Mouse (Mus musculus) spleen, postnatal 4 days (tissue): Measurements from ENCODE around the gene Plekha4.
A peak's percentile ranks its signal among the peaks of the same experiment; 100 is the strongest.
"Not testable (repeated sequence)": the region's sequence is repeated elsewhere in the genome, so short reads cannot be mapped to it uniquely, and the experiment has no call there.

Source experiments
- DNase-seq, 2 experiments: peaks; one replicate each; pipeline ENCODE4 v3.0.0; 2022; ENCODE audit warnings: low spot score in 2 of 2

Gene Plekha4

GRCm38 (mm10) chr7:45509181-45509882 lies 16.8 kb upstream of the Plekha4 start:
- DNase-seq, result peak in 1 of 2 experiments; percentile 45

DNA sequence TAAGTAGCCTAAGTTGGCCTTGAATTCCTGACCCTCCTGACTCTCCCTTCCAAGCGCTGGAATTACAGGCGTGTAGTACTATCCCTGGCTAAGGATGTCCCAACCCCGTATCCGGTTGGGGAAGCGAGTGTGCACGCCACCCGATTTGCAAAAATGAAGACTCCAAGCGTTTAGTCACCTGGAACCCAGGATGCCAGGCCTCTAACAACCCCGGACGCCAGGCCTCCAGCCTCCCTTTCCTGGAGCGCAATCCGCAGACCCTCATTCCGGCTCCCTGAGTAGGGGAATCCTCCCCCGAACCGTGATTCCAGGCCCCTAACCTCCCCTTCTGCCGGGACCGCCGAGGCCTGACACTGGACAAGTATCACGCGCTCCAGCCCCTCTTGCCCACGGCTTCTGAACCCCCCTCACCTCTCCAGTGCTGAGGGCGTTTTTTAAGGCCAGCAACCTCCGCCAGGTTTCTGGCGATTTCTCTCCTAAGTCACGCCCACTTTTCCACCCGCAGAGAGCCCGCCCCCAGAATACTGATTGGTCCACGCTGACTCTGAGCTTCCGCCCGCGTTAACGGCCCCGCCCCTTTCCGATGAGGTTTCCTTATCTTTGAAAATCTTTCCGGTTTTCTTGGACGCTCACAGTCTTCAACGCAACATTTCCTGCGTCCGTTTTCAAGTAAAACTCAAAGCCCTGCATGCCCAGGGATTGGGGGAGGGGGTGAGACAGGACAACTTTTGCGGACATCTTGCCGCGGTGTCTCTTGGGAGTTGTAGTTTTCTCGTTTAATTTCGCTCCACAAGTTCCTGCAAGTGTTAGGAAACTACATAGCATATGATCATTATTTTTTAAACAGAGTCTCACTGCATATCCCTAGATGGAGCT lies 16.0 kb upstream of the Plekha4 start, which contains the start of gene Nucb1:
Gene Nucb1, minus strand, starts transcription at position 495 of the 876 bp plus-strand sequence.
- peak; percentile 93 to 94 for DNase-seq

DNA sequence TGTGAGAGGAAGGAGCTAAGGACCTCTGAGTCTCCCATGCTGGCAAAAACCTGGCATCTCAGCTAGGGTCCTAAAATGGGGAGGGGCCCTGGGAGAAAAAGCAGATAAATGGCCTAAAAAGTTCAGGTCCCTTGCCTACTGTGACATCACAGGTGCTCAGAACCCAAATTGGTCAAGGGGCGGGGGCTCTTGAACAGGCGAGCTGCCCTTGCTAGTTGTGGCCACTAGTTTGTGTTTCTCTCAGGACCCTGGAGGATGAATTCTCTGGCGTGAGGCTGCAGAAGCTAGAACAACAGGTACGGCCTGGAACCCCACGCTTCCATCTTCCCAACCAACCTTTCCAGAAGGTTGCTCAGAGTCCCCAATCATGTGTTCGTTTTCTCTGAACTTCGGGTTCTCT lies 11.7 kb upstream of the Plekha4 start:
- DNase-seq, result no peak

DNA sequence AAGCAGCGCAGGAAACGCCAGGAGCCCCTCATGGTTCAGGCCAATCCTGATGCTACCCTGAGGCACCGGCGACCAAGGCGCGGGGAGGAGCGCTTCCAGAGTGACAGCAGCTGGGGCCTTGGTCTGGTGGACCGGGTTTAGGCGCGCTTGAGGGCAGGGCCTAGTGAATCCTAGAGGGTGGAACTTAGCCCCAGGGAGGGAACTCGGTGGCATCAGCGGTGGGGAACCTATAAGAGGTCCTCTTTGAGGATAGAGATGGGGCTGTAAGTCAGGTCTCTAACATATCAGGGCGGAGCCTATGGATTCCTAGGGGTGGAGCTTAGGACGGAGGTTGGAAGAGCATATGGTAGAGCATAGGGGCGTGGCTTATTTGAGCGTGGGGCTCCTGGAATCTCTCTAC lies 10.7 kb upstream of the Plekha4 start:
- DNase-seq, result peak in 1 of 2 experiments; percentile 32

- not testable (repeated sequence) for DNase-seq
Measured at GRCm38 (mm10) chr7:45516846-45517245, 9.3 kb upstream of the Plekha4 start.

DNA sequence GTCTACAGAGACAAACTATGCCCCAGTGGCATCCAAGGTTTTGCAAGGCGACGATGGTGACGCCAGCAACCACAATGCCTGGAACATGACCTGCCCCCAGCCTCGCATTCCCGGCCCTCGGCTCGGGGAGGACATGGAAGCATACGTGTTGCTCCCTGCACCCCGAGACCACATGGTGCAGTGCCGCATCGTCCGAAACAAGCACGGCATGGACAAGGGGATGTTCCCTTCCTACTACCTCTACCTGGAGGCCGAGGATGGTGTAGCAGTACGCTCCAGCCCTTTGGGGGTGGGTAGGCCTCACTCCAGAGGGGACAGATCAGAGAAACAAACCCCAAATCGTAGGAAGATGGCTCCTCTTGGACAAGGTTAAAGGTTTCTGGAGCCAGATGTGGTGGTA lies 7.5 kb upstream of the Plekha4 start:
- DNase-seq, result no peak

DNA sequence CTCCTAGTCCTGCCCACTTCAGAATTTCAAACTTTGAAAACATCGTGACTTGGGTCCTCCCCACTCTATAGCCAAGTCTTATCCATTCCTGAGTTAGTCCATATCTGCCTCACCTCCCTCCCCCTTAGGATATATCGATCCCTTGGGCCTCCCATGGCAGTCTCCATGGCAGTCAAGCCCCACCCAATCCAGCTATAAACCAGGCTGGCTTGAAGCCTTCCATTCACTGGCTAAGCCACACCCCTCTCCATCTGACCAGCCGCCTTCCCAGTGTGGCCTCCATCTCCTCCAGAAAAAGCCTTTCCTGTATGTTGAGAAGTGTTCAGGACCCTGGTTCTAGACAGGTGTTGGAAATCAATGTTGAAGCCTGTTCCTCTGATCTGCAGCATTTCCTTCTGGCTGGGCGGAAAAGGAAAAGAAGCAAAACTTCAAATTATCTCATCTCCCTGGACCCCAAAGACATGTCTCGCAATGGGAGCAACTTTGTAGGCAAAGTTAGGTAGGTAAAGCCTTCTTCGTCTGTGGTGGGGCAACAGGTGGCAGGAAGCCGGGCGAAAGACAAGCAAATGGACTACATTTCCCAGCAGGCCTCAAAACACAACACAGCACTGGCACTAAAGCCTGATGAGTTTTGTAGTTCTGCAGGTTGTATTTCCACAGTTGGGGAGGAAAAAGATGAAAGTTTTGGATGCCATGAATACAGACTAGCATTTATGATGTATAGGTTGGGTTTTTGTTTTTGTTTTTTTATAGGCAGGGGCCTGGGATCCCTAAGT lies 6.6 kb upstream of the Plekha4 start:
- no peak for DNase-seq

DNA sequence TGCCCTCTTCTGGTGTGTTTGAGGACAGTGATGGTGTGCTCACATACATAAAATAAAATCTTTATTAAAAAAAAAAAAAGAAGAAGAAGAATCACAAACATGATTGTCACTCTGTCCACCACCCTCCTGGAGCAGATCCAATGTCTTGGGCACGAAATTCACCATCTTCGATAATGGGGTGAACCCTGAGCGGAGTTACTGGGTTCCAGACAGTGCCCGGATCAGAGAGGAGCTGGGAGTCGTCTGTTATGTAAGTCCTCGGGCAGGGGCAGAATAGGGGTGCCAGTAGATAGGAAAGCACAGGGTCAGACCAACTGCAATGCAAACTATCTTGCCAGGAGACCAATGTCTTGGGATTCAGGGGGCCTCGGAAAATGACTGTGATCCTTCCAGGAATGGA lies 5.5 kb upstream of the Plekha4 start:
- no peak for DNase-seq

GRCm38 (mm10) chr7:45521728-45522184 lies 4.4 kb upstream of the Plekha4 start:
- DNase-seq, result peak; percentile 82 to 88

- no peak for DNase-seq
Measured at GRCm38 (mm10) chr7:45522194-45522752, 3.9 kb upstream of the Plekha4 start.

DNA sequence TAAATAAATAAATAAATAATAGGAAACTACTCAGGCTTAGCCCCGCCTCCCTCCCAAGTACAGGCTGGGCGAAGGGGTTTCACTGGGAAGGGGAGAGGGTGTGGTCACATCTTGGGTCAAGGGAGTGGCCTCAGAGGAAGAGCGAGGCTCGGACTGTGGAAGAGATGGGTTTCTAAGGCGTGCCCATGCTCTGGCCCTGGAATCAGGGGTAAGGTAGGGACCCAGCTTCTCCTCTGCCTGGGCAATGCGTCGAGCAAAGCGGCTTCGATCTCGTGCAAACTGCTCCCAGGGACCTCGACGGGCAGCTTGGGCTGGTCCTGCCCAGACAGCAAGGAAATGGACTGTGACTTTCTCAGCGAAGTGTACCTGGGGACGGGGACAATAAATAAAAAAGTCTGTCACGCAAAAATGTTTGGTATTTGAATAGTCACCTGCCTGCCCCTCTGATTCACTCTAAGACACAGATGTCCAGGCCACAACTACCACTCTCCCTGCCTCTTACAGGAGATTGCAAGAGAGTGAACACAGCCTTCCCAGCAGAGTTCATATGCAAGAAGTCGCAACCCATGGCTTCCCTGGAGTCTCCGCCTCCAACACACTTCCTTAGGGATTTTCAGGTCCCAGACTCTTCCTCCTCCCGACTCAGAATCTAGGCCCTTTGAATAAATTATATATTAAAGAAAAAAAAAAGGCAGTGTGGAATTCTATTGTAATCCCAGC lies 3.0 kb upstream of the Plekha4 start:
- peak in 1 of 2 experiments; percentile 41 for DNase-seq

DNA sequence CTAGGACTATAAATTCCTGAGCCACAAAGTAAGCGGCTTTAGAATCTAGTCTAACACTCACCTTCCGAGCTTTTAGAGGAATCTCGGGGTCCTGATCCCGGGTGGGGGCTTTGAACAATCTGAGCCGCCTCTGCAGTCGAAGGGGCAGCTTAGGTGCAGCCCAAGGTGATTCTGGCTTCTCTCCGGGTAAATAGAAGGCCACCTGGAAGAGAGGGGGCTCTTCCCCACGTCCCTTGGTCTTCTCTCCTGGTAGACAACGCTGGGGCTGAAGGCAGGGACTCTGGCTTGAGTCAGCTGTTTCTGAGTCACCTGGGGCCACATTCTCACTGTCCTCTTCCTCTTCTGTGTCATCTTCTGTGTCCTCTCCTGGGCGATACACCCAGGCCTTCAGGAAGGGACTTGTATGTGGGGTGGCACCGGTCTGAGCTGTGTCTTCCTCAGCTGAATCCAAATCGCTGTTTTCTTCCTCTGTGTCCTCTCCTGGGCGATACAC lies 2.4 kb upstream of the Plekha4 start:
- DNase-seq, result no peak

DNA sequence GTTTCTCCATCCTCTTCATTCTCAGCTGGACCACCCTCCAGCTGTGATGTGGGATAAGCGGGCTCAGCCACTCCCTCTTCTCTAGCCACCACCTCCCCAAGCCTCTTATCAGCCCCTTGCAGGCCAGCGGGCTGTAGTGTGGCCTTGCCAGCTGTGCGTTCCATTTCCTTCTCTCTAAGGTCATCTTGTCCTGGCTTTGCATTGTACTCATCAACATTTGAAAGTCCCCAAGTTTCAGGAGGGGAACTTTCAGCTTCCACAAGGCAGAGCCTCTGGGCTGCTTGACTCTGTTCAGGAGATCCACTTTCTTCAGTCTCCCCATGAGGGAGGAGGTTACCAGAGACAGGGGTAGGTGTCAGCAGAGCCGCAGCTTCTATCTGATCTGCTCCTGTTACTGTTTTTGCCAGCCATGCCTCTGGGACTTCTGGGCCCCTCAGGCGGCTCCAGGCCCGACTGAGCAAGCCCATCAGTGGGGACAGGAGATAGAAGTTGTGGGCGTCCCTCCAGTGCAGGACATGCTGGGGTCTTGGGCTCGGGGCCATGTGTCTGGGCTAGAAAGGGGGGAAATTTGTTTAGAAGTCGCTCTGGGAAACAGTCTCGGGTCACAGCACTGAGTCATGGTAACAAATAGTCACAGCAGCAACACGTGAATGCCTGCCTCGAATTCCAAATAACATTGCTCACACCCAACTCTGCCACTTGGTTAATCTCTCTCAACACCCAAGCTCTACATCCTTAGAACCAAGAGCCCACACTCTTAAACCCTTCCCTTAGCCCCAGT lies 1.1 kb upstream of the Plekha4 start:
- DNase-seq, result peak; percentile 83 to 86

GRCm38 (mm10) chr7:45526474-45527120 lies 467 bp downstream of the Plekha4 start:
- peak in 1 of 2 experiments; percentile 45 for DNase-seq

- not testable (repeated sequence) for DNase-seq
Measured at GRCm38 (mm10) chr7:45527169-45527568, 1.0 kb downstream of the Plekha4 start.

DNA sequence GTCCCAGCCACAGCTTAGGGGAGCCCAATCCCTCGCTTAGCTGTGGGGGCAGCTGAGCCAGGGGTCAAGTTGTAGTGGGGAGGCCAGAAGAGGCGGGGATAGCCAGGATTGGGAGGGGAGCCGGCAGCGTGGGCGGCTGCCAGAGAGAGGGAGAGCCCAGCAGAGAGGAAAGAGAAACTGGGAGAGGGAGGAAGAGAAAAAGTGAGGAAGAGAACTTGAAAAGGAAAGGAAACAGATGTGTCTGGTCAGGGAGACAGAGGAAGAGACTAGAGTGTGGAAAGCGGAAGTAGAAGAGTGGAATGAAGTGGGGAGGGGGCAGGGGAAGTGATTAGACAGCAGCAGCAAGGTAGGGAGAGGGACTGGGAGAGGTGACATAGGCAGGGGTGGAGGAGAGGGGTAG lies 3.3 kb downstream of the Plekha4 start:
- DNase-seq, result no peak

GRCm38 (mm10) chr7:45530643-45531042 lies 4.5 kb downstream of the Plekha4 start:
- DNase-seq, result no peak

DNA sequence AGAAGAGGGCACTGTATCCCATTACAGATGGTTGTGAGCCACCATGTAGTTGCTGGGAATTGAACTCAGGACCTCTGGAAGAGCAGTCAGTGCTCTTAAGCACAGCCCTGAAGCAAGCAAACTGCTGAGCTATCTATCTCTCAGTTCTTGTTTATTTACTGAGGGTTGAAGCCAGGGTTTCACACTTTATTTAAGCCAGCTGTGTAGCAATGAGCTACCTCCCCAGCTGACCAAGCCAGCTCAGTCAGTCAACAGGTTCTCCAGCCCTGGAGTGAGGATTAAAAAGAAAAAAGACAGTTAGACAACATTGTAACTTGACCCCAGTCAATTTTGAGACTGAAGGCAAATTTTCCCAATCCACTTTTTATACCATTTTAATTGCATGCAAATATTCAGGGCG lies 9.5 kb downstream of the Plekha4 start:
- no peak for DNase-seq

DNA sequence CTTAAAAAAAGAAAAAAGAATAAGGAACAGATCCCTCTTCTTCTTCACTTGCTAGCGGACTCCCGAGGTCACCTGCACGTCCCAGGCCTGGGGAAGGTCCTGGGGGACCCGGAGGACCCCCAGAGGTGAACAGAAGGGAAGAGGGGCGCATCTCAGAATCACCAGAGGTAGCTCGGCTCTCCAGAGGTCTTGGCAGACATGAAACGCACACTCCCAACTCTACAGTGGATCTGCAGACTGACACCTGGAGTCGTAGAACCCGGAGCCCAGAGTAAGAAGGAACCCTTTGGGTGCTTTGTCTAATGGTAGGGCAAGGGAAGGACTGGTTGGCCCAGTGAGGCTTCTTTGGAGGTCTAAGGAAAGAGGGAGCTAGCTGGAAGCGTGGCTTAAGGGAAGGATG lies 11.5 kb downstream of the Plekha4 start:
- no peak for DNase-seq
